Mouse (Mus musculus) testis, adult 2 months (tissue): ENCODE measurements around the gene Trim38.

Experiments used
- CTCF ChIP-seq: fragments of 200-500 bp; IDR thresholded peaks from 2 replicates; pipeline ENCODE4 v1.5.1; 2012; ENCODE audit warnings: low read depth, mild to moderate bottlenecking, inconsistent platforms, low read length, moderate library complexity; ENCODE audit not compliant: control insufficient read depth, insufficient read depth, insufficient replicate concordance
- POLR2A ChIP-seq: fragments of 200-500 bp; IDR thresholded peaks from 2 replicates; pipeline ENCODE4 v1.6.1; 2012; ENCODE audit warnings: low read depth, mild to moderate bottlenecking, inconsistent platforms, low read length, moderate library complexity; ENCODE audit not compliant: control insufficient read depth

DNA sequence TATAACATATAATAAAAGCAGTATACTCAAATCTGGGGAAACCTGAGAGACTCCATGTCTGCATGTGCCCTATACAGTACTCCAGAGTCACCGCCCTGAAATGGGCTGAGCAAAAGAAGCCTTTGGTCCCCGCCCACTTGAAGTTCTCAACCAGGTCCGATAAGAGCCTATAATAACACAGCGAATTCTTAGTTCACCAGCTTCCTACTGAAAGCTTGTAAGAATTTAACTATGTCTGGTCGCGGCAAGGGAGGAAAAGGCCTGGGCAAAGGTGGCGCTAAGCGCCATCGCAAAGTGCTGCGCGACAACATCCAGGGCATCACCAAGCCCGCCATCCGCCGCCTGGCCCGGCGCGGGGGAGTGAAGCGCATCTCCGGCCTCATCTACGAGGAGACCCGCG is 12.9 kb upstream of the Trim38 start, which contains the start of gene Hist1h4b:
- TF ChIP-seq POLR2A (no peak; the same call in 1 of the 2 replicates), CTCF (no peak)
